Mouse (Mus musculus): ENCODE measurements around the gene 2010300C02Rik. TPM values are rescaled to one million over a fixed set of nuclear protein-coding genes. Genes with fewer than 3 reads are reported as not detected.

2010300C02Rik gene
- polyA plus RNA-seq, 1 experiment from 2014 or later, result not detected

- no peak overlapping the region for H3K27ac ChIP-seq
- 94% methylated on average over 9 of the region's 9 CpGs for WGBS (ENCODE audit: missing documents)
Measured at GRCm38 (mm10) chr1:37695732-37696131, 24.2 kb downstream of the 2010300C02Rik start.

DNA sequence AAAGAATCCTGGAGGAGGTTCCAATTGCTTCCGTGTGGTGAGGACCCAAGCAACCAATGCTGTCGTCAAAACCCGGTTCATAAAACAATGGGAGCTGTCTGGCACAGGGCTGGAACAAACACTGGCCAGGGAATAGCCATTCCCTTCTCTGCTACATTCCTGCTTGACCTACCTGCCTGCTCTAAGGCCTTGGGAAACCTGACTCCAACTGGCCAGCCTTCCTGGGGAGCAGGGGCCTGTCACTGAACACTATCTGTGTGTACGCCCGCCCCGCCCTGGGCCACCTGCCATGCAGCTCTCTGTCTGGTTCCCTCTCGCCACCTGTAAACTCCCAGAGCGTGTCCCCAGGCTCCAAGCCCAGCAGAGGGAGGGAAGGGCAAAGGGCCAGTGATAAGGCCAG, 25.5 kb downstream of the 2010300C02Rik start:
- Histone ChIP-seq H3K79me2 (ENCODE audit: inconsistent target) (no peaks in the 10 kb centered on the region), H3K36me3 (ENCODE audit: inconsistent target) (no peaks in the 10 kb centered on the region), H3K4me3 (ENCODE audit: inconsistent target) (no peak overlapping the region), H3K27ac (no peak overlapping the region)
- WGBS (ENCODE audit: missing documents), result 92% methylated on average over 8 of the region's 8 CpGs

More at GRCm38 (mm10) chr1:37695732-37696131, 24.2 kb downstream of the 2010300C02Rik start:
- no peak overlapping the region for H3K4me3 ChIP-seq (ENCODE audit: inconsistent target)
- H3K79me2 ChIP-seq (ENCODE audit: inconsistent target), result no peaks in the 10 kb centered on the region
- no peaks in the 10 kb centered on the region for H3K36me3 ChIP-seq (ENCODE audit: inconsistent target)

- Histone ChIP-seq H3K27ac (no peak overlapping the region), H3K79me2 (ENCODE audit: inconsistent target) (no peaks in the 10 kb centered on the region), H3K36me3 (ENCODE audit: inconsistent target) (no peaks in the 10 kb centered on the region), H3K4me3 (ENCODE audit: inconsistent target) (no peak overlapping the region)
- WGBS (ENCODE audit: missing documents), result 26% methylated on average over 4 of the region's 8 CpGs
Measured at GRCm38 (mm10) chr1:37691179-37691578, 28.7 kb downstream of the 2010300C02Rik start.

DNA sequence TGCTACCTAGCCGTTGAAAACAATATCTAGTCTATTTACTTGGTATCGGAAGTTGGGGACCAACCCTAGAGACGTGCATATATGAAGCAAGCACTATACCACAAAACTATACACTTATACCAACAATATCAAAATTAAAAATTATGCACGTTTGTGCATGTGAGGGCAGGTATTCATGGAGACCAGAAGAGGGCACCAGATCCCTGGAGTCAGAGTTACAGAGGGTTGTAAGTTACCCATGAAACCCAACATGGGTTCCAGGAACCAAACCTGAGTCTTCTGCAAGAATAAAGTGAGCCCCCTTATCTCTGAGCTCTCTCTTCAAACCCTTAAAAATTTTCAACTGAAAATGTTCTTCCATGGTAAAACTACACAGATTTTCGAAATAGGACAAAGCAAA, 29.2 kb downstream of the 2010300C02Rik start:
- 79% methylated on average over 5 of the region's 5 CpGs for WGBS (ENCODE audit: missing documents)

DNA sequence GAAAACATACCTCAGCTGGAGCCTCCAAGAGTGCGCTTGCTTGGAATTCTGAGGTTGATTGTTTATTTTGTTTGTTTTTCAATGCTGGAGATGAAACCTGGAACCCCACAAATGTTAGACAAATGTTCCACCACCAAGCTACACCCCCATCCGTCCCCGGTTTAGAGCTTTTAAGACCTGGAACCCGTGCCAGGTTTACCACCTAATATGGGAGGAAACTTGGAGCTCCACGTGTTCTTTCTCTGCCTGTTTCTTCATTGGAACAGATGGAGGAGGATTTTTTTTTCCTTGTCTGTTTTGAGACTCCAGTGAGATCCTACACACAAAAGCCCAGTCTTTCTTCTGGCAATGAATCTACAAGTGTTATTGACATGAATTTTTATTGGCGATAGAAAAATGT, 30.2 kb downstream of the 2010300C02Rik start:
- Histone ChIP-seq H3K4me3 (ENCODE audit: inconsistent target) (no peak overlapping the region), H3K27ac (no peak overlapping the region), H3K79me2 (ENCODE audit: inconsistent target) (no peaks in the 10 kb centered on the region), H3K36me3 (ENCODE audit: inconsistent target) (no peaks in the 10 kb centered on the region)
- WGBS (ENCODE audit: missing documents), result 86% methylated on average over 6 of the region's 6 CpGs

More for the DNA sequence above, 29.2 kb downstream of the 2010300C02Rik start:
- Histone ChIP-seq H3K27ac (no peak overlapping the region), H3K79me2 (ENCODE audit: inconsistent target) (no peaks in the 10 kb centered on the region), H3K36me3 (ENCODE audit: inconsistent target) (no peaks in the 10 kb centered on the region), H3K4me3 (ENCODE audit: inconsistent target) (no peak overlapping the region)

DNA sequence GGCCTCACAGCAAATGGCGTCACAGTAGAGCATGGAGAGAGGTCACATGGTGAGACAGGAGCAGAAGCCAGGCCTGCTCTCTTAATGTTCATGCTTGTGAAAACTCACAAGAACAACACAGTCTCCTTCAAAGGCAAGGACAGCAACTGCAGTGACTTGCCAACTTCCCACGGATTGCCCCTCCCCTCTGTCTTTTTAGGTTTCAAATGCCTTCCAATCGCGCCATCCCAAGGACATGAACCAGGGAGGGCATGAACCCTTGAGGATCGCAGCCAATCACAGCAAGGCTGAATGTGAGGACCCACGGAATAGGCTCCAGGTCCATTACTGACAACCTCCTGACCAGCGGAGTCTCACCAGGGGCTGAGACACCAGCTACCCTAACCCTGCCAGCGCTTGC, 31.5 kb downstream of the 2010300C02Rik start:
- H3K36me3 ChIP-seq (ENCODE audit: inconsistent target), result no peaks in the 10 kb centered on the region
- H3K4me3 ChIP-seq (ENCODE audit: inconsistent target), result no peak overlapping the region
- H3K79me2 ChIP-seq (ENCODE audit: inconsistent target), result no peaks in the 10 kb centered on the region
- whole genome bisulfite sequencing (ENCODE audit: missing documents), result 83% methylated on average over 8 of the region's 8 CpGs
- no peak overlapping the region for H3K27ac ChIP-seq

- H3K36me3 ChIP-seq (ENCODE audit: inconsistent target), result no peaks in the 10 kb centered on the region
- no peaks in the 10 kb centered on the region for H3K79me2 ChIP-seq (ENCODE audit: inconsistent target)
- WGBS (ENCODE audit: missing documents), result 74% methylated on average over 5 of the region's 5 CpGs
- H3K4me3 ChIP-seq (ENCODE audit: inconsistent target), result no peak overlapping the region
- no peak overlapping the region for H3K27ac ChIP-seq
Measured at GRCm38 (mm10) chr1:37687515-37687914, 32.4 kb downstream of the 2010300C02Rik start.

GRCm38 (mm10) chr1:37686953-37687441, 32.9 kb downstream of the 2010300C02Rik start:
- H3K36me3 ChIP-seq (ENCODE audit: inconsistent target), result no peaks in the 10 kb centered on the region
- 87% methylated on average over 15 of the region's 15 CpGs for WGBS (ENCODE audit: missing documents)
- no peaks in the 10 kb centered on the region for H3K79me2 ChIP-seq (ENCODE audit: inconsistent target)
- H3K27ac ChIP-seq, result no peak overlapping the region
- no peak overlapping the region for H3K4me3 ChIP-seq (ENCODE audit: inconsistent target)

DNA sequence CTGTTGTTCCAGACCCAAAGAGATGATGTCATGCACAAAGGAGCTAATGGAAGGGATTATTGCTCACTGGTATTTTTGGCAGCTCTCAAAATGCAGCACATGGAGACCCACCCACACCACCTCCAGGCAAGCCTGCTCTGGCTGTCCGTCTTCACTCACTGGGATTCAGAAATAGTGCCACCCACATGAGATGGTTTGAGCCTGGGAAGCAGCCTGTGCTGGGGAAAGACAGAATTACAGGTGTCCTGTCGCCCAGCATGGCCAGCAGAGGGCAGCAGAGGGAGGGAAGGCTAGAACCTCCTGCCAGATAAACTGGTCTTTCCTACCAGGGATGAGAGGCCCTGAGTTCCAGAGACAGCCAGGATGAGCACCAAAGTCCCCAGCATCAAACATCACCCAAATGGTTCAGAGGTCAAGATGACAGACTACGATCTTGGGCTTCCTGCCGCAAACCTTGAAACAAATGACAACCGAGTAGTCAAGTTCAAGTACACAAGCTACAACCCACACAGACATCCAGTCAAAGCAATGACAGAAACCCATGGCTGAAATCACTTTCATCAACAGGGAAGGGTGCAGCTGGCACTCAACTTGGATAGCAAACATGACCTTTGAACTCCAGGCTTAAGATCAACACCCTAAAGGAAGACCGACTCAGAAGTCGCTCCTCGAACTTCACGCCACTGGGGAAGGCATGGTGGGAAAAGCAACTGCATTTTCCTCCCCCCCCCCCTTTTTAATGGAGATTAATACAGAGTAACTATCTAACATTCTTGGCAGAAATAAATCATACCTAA, 41.4 kb downstream of the 2010300C02Rik start:
- Histone ChIP-seq H3K79me2 (ENCODE audit: inconsistent target) (no peaks in the 10 kb centered on the region), H3K4me3 (ENCODE audit: inconsistent target) (no peak overlapping the region), H3K36me3 (ENCODE audit: inconsistent target) (no peaks in the 10 kb centered on the region), H3K27ac (no peak overlapping the region)
- 73% methylated on average over 9 of the region's 9 CpGs for WGBS (ENCODE audit: missing documents)

DNA sequence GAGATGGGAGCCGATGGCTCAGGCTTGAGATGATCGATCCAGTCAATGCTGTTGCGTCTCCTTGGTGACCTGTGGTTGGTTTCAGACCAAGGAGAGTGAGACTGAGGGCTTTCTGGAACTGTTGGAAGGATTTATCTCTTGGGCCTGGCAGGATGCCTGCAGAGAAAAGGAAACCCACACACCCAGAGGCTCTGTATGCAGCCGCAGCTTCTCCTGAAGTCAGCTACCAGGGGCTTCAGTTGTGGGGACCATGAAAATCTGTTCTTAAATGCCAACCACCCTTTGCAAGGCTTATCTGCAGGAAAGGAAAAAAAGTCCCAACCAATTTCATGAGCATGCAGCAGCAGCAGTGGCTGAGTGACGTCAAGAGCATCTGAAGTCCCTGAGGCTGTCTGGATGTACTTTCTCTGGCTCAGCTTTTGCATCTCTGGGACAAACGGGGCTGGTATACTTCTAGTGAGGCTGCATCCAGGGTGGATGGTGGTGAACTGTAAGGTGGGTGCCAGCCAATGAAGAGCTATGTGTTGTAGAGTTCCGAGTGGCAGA, 42.8 kb downstream of the 2010300C02Rik start:
- H3K36me3 ChIP-seq (ENCODE audit: inconsistent target), result no peaks in the 10 kb centered on the region
- WGBS (ENCODE audit: missing documents), result 32% methylated on average over 7 of the region's 7 CpGs
- no peak overlapping the region for H3K27ac ChIP-seq
- no peak overlapping the region for H3K4me3 ChIP-seq (ENCODE audit: inconsistent target)
- no peaks in the 10 kb centered on the region for H3K79me2 ChIP-seq (ENCODE audit: inconsistent target)

DNA sequence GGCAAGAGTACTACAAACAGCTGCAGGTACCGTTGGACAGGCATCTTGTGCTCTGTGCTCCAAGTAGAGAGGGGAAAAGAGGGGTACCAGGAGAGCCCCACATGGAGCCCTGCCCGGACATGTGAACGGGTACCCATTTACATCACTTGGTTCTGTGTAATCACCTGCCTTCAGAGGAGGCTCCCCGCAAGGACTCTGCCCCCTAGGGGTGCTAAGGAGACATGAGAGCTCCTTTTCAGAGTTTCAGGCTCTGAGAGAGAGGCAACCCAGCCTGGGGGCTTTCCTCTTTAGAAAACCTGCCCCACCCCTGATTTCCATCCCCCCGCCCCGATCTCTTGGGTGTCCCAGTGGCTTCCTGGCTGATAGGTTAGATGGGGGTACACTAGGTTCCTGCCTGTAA, 44.4 kb downstream of the 2010300C02Rik start:
- no peak overlapping the region for H3K27ac ChIP-seq
- no peaks in the 10 kb centered on the region for H3K36me3 ChIP-seq (ENCODE audit: inconsistent target)
- H3K4me3 ChIP-seq (ENCODE audit: inconsistent target), result no peak overlapping the region
- 60% methylated on average over 6 of the region's 6 CpGs for WGBS (ENCODE audit: missing documents)
- no peaks in the 10 kb centered on the region for H3K79me2 ChIP-seq (ENCODE audit: inconsistent target)

DNA sequence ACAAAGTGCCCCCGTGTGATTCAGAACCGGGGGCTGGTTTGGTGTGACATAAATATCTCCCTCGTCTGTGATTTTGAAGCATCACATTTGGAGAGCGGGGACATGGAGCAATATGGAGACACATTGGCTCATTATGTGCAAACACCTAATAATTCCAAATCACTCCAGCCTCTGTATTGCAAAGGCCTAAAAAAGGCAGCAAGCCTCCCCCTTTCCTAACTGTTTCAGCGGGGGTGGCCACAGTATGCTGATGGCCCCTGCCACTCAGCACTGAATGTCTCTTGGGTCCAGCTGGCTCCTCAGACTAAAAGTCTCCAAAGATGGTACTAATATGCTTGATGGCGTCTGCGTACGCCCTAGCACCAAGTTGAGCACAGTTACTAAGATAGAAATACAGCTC, 45.6 kb downstream of the 2010300C02Rik start:
- Histone ChIP-seq H3K36me3 (ENCODE audit: inconsistent target) (no peaks in the 10 kb centered on the region), H3K4me3 (ENCODE audit: inconsistent target) (no peak overlapping the region), H3K27ac (no peak overlapping the region), H3K79me2 (ENCODE audit: inconsistent target) (no peaks in the 10 kb centered on the region)
- WGBS (ENCODE audit: missing documents), result 97% methylated on average over 8 of the region's 8 CpGs

DNA sequence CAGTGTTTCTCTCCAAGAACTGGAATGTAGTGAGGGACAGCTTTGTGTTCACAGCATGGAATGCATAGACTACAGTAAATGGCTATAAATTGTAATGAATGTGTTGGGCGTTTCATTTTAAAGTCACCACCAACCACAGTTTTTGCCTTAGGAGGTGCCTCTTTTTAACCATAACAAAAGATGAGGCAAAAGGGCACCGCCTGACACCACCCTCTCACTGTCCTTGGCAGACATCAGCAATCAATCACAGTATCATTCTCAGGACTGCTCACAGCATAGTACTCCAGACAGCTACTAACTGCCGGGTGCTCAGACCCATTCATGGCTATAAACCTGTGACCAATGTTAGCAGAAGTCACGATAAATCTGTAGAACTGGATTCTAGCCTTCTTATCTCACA, 48.6 kb downstream of the 2010300C02Rik start:
- 69% methylated on average over 4 of the region's 4 CpGs for WGBS (ENCODE audit: missing documents)
- no peaks in the 10 kb centered on the region for H3K36me3 ChIP-seq (ENCODE audit: inconsistent target)
- no peak overlapping the region for H3K27ac ChIP-seq
- no peak overlapping the region for H3K4me3 ChIP-seq (ENCODE audit: inconsistent target)
- no peaks in the 10 kb centered on the region for H3K79me2 ChIP-seq (ENCODE audit: inconsistent target)

DNA sequence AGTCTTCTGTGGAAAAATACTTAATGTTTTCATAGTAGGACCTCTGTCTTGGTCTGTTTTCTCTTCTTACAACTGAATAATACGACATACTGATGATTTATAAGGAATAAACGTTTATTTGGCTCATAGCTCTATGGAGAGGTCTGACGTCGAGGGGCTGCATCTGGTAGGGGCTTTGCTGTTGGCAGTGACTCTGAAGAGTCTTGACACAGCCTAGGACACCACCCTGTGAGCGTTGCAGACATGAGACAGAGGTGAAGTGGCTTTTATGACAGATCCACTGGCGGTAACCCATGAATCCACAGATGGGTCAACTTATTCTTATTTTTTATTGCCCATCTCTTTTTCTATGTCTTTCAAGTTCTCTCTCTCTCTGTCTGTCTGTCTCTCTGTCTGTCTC, 52.5 kb downstream of the 2010300C02Rik start:
- H3K36me3 ChIP-seq (ENCODE audit: inconsistent target), result no peaks in the 10 kb centered on the region

GRCm38 (mm10) chr1:37666587-37666986, 53.3 kb downstream of the 2010300C02Rik start:
- 80% methylated on average over 10 of the region's 10 CpGs for WGBS (ENCODE audit: missing documents)
- H3K36me3 ChIP-seq (ENCODE audit: inconsistent target), result no peaks in the 10 kb centered on the region

More for the DNA sequence above, 52.5 kb downstream of the 2010300C02Rik start:
- Histone ChIP-seq H3K27ac (no peak overlapping the region), H3K4me3 (ENCODE audit: inconsistent target) (no peak overlapping the region), H3K79me2 (ENCODE audit: inconsistent target) (no peaks in the 10 kb centered on the region)
- WGBS (ENCODE audit: missing documents), result 89% methylated on average over 6 of the region's 6 CpGs

More at GRCm38 (mm10) chr1:37666587-37666986, 53.3 kb downstream of the 2010300C02Rik start:
- H3K79me2 ChIP-seq (ENCODE audit: inconsistent target), result no peaks in the 10 kb centered on the region
- H3K27ac ChIP-seq, result no peak overlapping the region
- no peak overlapping the region for H3K4me3 ChIP-seq (ENCODE audit: inconsistent target)
